Mouse (Mus musculus) B cell, adult 2 months (primary cell): ENCODE data around the gene Zfp978.
"Not testable (repeated sequence)": the region's sequence is repeated elsewhere in the genome, so short reads cannot be mapped to it uniquely, and the experiment has no call there.

Experiments
- DNase-seq, 2 experiments: peaks; one replicate each; pipeline ENCODE4 v3.0.0; 2022

Zfp978 gene

GRCm38 (mm10) chr4:147361003-147361402 is at the start of gene Zfp978:
Gene Zfp978 (plus strand): TSS chr4:147361303.
- not testable (repeated sequence) for DNase-seq

- DNase-seq = not testable (repeated sequence)
These were observed 25.9 kb upstream of the Zfp978 start for GRCm38 (mm10) chr4:147335036-147335690.

GRCm38 (mm10) chr4:147335691-147336367 is 25.3 kb upstream of the Zfp978 start:
- DNase-seq = not testable (repeated sequence)

GRCm38 (mm10) chr4:147336368-147337195 is 24.5 kb upstream of the Zfp978 start:
- not testable (repeated sequence) for DNase-seq

- DNase-seq = not testable (repeated sequence)
These were observed 23.6 kb upstream of the Zfp978 start for GRCm38 (mm10) chr4:147337520-147337919.

GRCm38 (mm10) chr4:147338032-147338610 is 23.0 kb upstream of the Zfp978 start:
- DNase-seq = no peak

GRCm38 (mm10) chr4:147338706-147339105 is 22.4 kb upstream of the Zfp978 start:
- DNase-seq = not testable (repeated sequence)

GRCm38 (mm10) chr4:147339601-147340219 is 21.4 kb upstream of the Zfp978 start:
- not testable (repeated sequence) for DNase-seq

- DNase-seq = not testable (repeated sequence)
These were observed 20.9 kb upstream of the Zfp978 start for GRCm38 (mm10) chr4:147340236-147340635.

GRCm38 (mm10) chr4:147340876-147341275 is 20.2 kb upstream of the Zfp978 start:
- not testable (repeated sequence) for DNase-seq

- DNase-seq = not testable (repeated sequence)
These were observed 17.8 kb upstream of the Zfp978 start for GRCm38 (mm10) chr4:147343042-147343908.

GRCm38 (mm10) chr4:147345061-147345554 is 16.0 kb upstream of the Zfp978 start:
- DNase-seq = not testable (repeated sequence)

- not testable (repeated sequence) for DNase-seq
These were observed 14.6 kb upstream of the Zfp978 start for GRCm38 (mm10) chr4:147346361-147347035.

GRCm38 (mm10) chr4:147347300-147347699 is 13.8 kb upstream of the Zfp978 start:
- DNase-seq = not testable (repeated sequence)

GRCm38 (mm10) chr4:147347880-147348279 is 13.2 kb upstream of the Zfp978 start:
- not testable (repeated sequence) for DNase-seq

GRCm38 (mm10) chr4:147348401-147348800 is 12.7 kb upstream of the Zfp978 start:
- DNase-seq = not testable (repeated sequence)

GRCm38 (mm10) chr4:147348906-147349686 is 12.0 kb upstream of the Zfp978 start:
- not testable (repeated sequence) for DNase-seq

- DNase-seq = not testable (repeated sequence)
These were observed 11.3 kb upstream of the Zfp978 start for GRCm38 (mm10) chr4:147349687-147350415.

- not testable (repeated sequence) for DNase-seq
These were observed 10.6 kb upstream of the Zfp978 start for GRCm38 (mm10) chr4:147350541-147350940.
